Mouse (Mus musculus) brain, adult 2 months (tissue): ENCODE results near the gene Nbea.

ENCODE experiments used
- DNase-seq: peaks from one replicate; pipeline ENCODE4 v3.0.0; 2011; ENCODE audit warnings: low read depth, low spot score

The Nbea gene

DNA sequence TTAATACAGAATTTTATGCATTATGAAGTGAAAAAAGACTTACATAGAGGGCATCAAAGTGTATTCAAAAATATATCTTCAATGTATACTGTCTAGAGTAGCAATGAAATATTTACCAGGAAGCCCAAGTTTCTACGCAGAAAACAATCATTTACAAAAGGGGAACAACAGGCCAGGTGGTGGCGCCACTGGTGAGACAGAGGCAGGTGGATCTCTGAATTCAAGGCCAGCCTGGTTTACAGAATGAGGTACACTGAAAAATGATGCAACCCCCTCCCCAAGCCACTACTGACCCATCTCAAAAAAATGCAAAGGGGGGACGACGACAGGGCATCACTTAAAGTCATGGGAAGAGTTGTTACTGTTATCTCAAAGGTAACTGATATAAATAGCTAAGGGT is 430.9 kb downstream of the Nbea start:
- DNase-seq = no peak

DNA sequence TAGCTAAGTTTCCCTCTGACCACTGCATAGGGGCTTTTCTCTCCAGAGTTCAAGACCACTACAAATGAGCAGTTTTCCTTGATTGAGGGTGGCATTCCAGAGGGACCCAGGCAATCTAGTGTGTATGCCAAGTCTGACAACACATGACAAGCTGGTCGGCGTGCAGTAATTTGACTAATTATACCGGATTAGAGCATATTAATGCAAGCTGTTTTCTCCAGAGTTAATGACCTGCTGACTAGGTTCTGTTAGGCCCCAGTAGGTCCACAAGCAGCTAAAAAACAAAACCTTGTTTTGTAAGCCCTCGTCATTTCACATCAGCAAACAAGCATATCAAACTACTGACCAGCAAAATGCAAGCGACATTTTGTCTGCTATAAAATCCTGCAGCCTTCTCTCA is 432.1 kb downstream of the Nbea start:
- DNase-seq = no peak

DNA sequence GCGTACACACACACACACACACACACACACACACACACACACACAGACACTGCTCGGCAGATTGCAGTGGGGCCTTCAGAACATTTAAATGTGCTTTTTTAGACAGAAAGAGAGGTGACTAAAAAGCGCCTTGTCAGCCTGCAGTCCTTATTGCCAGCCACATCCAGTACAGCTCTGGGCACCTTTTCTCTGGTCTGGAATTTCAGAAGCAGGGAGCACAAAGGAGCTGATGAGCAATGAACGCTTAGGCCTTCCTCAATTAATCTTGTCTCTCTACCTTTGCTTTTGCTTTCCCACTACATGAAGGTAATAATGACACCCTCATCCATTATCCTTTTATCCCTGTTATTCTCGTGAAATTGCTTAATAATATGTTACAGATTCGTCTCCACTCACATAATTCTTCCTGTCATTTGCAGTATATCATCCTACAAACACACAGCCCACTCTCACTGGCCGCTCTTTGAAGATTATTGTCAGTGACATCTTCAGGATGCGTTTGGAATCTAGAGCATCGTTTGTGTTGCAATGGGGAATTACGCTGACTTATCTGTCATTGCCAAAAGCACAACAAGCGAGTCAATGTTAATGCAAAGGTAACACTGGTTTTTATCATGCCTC is 432.9 kb downstream of the Nbea start:
- DNase-seq = peak; percentile 34

GRCm38 (mm10) chr3:55743885-55744284 is 439.6 kb downstream of the Nbea start:
- no peak for DNase-seq

DNA sequence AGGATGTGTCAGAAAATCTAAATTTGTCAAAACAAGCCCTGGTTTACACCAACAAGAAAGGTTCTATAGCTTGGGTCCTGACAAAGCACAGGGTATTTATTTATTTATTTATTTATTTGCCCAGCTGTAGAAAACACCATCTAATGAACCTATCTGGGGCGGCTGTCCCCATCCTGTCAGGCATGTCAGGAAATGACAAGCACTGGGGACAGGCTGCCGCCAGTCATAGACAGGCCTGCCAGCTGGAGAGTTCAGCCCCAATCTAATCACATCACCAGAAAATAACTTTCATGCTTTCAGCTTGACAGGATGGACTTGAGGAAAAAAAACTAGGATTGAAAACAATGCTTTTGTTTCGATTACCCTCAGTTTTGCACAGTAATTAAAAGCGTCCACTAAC is 440.8 kb downstream of the Nbea start:
- DNase-seq = no peak

DNA sequence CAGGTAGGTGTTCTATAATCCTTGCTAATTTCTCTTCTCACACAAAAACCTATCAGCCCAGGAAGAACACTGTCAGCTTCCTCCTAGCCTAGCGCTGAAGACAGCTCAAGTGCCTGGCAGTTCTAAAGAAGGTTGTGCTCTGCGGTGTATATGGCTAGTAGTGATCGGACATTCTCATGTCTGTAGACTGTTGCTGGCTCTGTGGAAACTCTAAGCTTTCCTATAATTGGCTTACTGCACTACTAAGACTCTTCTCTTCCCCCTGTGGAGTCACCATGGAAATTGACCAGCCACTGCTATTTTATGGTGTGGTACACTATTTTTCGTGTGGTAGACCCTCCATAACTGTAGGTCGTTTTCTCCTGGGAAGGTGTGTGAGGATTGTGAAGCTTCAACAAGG is 441.3 kb downstream of the Nbea start:
- DNase-seq = no peak

- peak; percentile 24 for DNase-seq
Measured at GRCm38 (mm10) chr3:55741428-55741827, 442.1 kb downstream of the Nbea start.

GRCm38 (mm10) chr3:55733665-55734064 is 449.8 kb downstream of the Nbea start:
- no peak for DNase-seq

- peak; percentile 36 for DNase-seq
Measured at GRCm38 (mm10) chr3:55730549-55730948, 453.0 kb downstream of the Nbea start.

DNA sequence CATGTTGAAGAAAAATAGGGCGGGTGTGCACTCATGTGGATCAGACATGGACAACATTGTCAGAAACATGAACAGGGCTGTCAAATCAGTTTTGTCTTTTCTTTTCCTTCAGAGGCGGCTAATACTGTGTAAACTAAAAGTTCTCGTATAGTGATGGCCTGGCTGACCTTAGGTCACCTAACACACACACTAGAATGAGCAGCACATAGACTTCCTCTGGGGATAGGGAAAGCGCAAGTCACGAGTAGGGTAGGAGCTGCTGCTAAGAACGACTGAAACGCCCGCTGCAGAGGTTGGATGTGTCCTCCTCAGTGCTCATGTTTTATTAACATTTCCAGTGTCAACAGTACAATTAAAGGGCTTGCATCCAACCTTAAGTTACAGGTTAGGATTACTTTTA is 453.4 kb downstream of the Nbea start:
- no peak for DNase-seq

DNA sequence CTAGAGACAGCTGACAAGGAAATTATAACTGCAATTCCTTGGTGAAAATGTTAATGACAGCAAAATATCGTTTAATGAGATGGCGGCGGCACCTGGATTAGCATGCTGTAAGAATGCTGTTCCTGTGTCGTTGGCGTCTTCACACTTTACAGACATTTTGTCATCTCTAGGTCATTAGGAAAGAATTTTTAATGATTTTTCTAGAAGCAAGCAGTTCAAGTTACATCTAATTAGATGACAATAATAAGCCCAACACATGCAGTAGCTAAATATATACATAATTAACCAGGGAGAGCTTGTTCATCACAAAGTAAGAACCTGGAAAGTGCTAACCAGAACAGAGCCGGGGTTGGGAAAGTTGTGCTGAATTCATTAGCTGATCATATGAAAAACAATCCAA is 469.2 kb downstream of the Nbea start:
- DNase-seq = no peak

DNA sequence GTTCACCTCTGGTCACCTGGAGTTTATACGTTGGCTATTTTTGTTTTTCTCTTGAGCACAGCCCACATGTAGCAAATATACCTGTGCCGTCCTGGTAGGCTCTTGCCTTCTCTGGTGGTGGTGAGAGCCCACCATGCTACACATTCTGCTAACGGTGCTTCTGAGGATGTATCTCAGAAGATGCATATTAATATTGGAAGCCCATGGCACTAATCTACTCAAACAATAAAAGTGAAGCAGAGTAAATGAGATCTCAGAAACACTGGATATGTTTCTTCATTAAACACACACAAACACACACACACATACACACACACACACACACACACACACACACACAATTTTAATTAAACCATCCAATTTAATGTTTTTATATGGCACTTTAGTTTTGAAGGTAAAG is 469.6 kb downstream of the Nbea start:
- no peak for DNase-seq

- DNase-seq = peak; percentile 53
Measured at GRCm38 (mm10) chr3:55710300-55710699, 473.2 kb downstream of the Nbea start.

GRCm38 (mm10) chr3:55701632-55702031 is 481.9 kb downstream of the Nbea start:
- no peak for DNase-seq

- no peak for DNase-seq
Measured at GRCm38 (mm10) chr3:55697174-55697573, 486.3 kb downstream of the Nbea start.

DNA sequence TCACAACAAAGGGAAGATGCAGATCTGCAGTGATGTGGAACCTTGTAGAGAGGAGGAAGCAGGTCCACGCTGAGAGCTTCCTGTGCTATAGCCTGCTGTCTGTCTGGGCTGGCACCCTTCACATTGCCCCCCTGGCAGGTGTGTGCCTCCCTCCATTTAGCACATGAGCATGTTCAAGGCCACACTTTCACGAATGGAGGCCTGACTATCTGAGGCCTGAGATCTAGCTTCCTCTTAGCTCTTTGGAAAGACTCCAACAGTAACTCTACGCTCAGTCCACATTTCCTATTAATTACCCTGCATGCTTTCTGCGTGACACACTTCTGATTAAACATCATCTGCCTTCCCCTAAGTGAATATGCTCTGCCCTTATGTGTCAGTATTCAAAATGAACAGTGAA is 490.4 kb downstream of the Nbea start:
- DNase-seq = no peak

GRCm38 (mm10) chr3:55688098-55688497 is 495.4 kb downstream of the Nbea start:
- peak; percentile 56 for DNase-seq

- DNase-seq = no peak
Measured at GRCm38 (mm10) chr3:55686993-55687392, 496.5 kb downstream of the Nbea start.

DNA sequence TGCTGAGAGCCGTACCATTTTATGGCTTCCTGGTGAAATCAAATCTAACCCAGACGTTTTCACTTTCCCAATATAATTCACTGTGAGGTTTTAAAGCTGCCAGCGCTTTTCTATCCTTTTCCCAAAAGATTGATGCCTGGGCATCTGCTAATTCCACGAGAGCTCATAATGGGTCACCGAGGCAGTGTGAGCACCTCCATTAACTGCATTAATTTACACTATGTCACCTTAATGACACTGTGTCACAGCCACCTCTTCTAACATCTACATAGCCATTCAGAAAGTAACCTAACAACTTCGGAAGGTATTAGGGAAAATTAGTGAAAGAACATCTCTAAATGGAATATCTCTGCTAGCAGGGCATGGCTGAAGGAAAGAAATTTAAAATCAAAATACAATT is 497.9 kb downstream of the Nbea start:
- no peak for DNase-seq

DNA sequence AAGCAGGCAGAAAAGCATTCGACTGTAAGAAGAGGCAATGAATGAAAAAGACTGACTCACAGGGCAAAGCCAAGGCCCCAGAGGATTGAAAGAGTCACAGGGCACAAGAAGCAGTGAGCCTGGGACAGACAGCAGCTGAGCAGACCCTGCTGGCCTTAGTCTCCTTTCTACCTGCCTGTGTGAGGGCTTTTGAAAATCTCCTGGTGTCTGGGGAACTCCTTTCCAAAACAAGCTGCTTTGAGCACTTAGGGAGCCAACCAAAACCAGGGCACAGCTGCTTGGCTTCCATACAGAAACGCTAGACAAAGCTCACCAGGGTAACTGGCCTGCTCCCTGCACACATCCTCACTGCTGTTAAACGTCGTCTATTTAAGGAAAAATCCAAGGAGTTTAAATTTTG is 498.6 kb downstream of the Nbea start:
- DNase-seq = peak; percentile 80

DNA sequence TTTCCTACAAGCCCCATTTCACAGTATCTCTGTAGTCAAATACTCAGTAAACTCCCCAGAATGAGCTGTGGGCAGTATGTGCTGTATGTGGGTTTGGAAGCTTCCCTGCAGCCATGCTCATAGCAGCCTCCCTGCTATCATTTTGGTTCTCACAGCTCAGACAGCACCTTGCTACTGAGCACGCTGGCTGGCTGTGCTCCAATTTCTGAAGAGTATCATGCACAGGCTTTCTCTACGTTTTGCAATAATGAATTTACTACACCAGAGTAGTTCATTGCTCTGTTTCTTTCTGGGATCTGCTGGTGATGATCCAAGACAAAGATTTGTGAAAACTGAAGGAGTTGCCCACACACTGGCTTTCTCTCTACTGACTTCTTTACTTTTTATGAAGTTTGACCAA is 505.8 kb downstream of the Nbea start:
- peak; percentile 82 for DNase-seq

DNA sequence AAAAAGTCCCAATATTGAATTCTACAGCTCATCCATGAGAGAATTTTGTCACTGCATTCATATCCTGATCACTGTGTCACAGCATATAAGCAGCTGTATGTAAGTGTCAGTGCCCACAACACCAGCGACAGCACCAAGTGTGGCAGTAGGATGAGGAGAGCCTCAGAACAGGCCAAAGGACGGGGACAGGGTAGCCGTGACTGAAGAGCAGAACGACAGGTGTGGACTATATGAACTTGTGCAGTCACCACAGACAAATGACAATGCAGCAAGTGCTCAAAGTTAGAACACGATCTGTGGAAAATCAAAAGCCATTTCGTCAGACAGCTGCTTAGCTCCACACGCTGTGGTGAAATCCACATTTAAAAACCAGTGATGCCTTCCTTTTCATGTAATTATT is 509.3 kb downstream of the Nbea start:
- no peak for DNase-seq

- DNase-seq = no peak
Measured at GRCm38 (mm10) chr3:55667048-55667447, 516.5 kb downstream of the Nbea start.

- no peak for DNase-seq
Measured at GRCm38 (mm10) chr3:55665928-55666327, 517.6 kb downstream of the Nbea start.
